Mouse (Mus musculus) c-Kit-negative CD71-positive TER-119-positive erythroid progenitor cells, embryonic 14.5 days (primary cell): ENCODE measurements around the gene Cutc.

Experiments used
- DNase-seq: peaks from one replicate; pipeline ENCODE4 v3.0.0-alpha.2; 2013; ENCODE audit warnings: low read depth, low spot score

The Cutc gene

DNA sequence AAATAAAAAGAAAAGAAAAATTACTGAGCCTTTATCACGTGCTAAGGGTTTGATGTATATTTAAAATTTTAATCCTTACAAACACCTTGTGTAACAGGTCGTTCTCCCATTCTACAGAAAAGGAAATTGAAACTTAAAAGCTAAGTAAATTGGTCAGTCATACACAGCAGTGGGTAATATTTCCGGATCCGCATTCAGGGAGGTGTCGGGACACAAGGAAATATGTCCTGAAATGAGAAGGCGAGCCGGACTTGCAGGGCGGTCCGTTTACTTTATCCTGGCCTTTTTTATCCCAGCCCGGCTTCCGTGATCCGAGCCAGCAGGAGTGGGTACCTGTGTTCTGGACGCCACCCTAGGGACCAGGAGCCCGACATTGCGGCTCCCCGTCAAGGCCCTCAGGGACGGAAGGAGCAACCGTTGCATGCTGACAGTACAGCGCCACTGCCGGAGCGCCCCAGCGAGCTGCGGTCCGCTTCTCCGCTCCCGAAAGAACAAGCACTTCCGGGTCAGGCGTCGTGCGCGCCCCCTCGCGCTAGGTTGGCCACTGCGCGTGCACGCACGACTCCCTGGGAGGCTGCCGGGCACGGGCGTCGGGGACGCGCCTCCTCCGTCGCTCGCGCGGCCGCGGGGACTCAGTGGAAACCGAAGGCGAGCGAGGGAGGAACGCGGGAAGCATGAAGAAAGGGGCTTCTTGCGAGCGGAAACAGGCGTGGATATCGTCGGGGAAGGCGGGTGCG lies at the start of gene Cutc, which contains the start of gene Cox15:
TSS of gene Cutc (plus strand) at position 508 of the 737 bp plus-strand sequence.
TSS of gene Cox15 (minus strand) at position 512 of the 737 bp plus-strand sequence.
- DNase-seq, result peak; percentile 93

DNA sequence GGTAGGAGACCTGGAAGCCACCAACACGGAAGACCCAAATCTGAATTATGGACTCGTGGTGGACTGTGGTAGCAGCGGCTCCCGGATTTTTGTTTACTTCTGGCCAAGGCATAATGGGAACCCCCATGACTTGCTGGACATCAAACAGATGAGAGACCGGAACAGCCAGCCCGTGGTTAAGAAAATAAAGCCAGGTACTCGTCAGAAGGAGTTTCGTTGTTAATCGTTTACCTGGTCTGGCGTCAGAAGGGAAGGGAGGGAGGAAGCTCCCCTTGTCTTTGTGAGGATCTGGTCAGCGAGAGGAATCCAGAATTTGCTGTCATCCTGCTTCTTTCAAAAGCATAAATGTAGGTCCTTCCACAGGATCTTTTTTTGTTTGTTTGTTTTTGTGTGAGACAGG lies 48.6 kb upstream of the Cutc start:
- no peak for DNase-seq

DNA sequence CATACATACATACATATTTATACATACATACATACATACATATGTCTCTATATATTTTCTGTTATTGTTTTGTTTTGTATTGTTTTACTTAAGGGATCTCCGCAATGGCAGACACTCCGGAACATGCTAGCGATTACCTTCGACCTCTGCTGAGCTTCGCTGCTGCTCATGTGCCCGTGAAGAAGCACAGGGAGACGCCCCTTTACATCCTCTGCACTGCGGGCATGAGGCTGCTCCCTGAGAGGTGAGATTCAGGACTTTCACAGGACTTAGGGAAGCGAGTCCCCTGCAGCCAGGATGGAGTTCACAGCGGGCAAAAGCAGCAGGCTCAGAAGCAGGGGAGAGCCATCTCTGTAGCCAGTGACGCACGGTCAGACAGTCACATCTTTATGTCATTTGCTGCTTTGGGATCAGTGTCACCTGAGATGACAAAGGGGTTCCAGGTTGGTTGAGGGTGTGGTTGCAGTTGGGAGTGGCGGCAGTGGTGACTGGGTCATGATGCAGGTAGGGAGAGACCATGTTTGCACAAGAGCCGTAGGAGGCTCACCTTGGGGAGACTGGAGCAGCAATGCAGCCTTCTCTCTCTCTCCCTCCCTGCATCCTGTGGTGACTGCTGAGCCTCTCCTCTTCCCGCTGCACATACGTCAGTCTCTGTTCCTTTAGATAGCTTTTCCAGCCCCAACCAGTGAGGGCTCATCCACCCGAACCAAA lies 47.9 kb upstream of the Cutc start:
- DNase-seq, result no peak

DNA sequence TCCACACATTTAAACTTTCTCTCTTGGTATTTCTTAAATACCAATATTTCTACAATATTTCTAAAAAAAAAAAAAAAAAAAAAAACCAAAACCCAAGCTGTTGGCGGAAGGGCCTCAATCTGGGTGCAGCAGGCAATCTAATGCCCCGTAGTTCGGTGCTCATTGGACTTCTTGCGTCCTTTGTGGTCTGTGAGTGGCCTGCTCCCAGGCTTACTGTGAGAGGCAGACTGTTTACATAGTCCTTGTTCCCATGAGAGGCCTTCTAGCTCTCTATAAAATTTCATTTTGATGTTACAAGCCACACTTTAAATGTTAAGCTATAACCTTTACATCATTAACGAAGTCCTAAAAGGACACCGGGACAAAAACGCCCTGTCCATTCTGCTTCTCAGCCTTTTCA lies 44.6 kb upstream of the Cutc start:
- DNase-seq, result no peak

DNA sequence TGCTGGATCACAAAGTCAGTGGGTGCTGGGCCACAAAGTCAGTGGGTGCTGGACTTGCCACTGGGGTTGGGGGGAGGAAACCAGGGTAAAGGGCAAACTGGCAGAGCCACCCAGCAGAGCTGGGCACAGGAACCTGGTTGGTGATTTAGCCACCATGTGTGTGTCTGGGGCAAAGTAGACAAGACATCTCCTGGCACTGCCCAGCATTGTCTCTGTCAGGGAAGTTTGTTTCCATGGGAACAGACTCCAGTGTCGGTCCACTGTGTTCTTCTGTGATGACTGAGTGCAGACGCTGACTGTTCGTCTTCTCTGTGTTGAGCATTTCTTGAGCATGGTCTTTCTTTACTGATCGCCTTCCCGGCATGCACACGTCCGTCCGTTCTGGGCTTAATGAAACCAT lies 43.5 kb upstream of the Cutc start:
- no peak for DNase-seq

DNA sequence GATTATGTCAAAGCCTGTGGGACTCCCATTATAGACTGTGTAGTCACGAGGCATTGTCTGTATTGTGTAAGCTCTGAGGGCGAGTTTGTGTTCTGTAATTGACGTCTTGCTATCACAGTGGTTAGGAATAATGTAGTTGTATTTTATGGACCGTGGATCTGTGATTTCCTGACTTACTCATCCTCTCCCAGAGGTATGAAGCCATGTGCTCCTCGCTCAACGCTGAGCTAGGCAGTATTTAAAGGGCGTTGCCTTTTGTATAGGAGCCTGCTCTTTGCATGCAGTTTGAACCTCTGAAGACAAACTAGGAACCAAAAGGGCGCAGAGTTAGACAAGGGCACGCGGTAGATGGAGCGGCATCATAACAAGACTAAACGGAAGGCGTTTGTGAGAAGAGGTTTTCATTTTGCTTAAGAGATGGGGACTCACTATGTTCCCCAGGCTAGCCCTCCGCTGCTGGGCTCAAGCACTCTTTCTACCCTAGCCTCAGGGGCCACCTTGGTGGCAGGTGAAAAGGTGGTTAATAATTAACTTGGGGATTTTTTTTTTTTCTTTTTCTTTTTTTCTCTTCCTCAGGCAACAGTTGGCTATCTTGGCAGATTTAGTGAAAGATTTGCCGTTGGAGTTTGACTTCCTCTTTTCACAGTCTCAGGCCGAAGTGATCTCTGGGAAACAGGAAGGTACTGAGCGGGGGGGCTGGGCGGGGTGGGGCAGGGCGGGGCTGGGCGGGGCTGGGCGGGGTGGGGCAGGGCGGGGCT lies 41.5 kb upstream of the Cutc start:
- DNase-seq, result no peak

DNA sequence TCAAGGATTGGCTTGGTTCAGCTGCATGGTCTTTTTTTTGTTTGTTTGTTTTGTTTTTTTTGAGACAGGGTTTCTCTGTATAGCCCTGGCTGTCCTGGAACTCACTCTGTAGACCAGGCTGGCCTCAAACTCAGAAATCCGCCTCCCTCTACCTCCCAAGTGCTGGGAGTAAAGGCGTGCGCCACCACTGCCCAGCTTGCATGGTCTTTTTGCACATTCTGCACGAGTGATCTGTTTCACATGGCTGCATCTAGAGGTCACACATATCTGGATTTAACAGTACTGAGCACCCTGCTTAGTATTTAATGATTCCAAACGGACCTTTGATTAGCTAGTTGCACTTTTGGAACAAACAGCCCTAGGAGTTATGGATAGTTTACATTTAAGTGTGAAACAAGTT lies 40.8 kb upstream of the Cutc start:
- DNase-seq, result no peak

DNA sequence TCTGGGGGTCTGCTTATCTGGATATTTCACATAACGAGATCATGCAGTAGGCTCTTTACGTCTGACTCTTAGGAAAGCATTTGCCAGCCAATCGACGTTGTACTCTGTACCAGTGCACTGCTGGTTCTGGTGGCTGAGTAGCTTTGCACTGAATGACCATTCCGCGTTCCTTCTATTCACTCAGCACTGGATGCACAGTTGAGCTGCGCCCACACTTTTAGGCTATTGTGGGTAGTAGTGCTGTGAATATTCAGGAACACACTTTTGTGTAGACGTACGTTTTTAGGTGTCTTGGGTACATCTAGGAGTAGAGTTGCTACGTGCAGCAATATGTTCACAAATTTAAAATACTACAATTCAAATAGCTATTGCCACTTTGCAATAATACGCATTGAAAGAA lies 32.7 kb upstream of the Cutc start:
- DNase-seq, result no peak

DNA sequence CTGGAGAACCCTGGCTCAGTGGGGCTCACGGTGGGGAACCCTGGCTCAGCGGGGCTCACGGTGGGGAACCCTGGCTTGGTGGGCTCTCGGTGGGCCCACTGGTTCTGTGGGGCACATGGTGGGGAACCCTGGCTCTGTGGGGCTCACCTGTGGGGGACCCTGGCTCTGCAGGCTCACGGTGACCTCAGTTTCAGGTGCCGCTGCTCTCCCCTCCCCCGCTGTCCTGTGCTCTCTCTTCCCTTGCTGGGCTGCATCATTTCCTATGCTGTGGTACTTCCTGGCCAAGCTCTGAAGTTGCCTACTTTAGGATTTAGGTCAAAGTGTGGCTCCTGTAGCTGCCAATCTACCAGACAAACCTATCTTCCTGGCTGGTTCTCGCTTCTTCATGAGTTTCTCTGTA lies 29.9 kb upstream of the Cutc start:
- DNase-seq, result no peak

DNA sequence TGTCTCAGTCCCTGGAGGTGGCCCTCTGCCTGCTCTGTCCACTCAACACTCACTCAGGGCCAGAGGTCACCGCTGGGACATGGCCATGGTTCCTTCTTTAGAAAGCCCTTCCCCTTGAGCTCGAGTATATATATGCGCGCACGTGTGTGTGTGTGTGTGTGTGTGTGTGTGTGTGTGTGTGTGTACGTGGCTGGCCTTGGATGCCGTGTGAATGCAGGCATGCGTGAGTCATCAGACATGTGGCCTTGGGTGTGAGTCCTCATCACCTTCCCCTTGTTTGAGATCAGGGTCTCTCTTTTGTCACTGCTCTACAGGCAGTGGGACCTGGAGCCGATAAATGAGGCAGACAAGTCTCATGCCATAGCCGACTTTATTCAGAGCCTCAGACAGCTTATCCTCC lies 29.3 kb upstream of the Cutc start:
- no peak for DNase-seq

DNA sequence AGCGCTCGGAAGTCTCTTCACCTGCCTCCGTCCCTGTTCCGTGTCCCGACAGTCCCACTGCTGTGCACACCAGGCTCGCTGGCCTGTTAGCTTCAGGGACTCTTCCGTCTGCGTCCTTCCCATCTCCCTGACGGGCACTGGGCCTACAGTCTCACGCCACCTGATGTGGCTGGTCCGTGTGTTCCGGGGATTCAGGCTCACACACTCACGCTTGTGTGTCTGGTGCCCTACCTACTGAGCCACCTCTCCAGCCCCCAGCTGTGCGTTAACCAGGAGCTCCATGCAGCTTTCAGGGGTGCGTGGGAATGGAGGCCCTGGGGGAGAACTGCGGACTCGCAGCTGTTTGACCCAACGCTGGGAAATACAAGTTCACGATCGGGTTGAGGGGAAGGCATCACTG lies 28.6 kb upstream of the Cutc start:
- no peak for DNase-seq

DNA sequence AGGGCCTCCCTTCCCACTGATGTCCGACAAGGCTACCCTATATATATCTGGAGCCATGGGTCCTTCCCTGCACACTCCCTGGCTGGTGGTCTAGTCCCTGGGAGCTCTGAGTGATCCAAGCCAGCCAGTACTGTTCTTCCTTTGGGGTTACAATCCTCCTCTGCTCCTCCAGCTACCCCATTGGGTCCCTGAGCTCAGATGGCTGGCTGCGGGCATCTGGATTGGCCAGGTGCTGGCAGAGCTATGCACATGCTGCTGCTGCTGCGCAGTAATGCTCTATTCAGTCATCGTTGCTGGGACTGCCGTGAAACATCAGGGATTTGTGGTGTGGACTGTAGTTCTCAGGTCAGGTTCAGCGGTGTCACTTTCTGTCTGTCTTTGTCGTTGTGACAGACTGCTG lies 28.0 kb upstream of the Cutc start:
- no peak for DNase-seq

DNA sequence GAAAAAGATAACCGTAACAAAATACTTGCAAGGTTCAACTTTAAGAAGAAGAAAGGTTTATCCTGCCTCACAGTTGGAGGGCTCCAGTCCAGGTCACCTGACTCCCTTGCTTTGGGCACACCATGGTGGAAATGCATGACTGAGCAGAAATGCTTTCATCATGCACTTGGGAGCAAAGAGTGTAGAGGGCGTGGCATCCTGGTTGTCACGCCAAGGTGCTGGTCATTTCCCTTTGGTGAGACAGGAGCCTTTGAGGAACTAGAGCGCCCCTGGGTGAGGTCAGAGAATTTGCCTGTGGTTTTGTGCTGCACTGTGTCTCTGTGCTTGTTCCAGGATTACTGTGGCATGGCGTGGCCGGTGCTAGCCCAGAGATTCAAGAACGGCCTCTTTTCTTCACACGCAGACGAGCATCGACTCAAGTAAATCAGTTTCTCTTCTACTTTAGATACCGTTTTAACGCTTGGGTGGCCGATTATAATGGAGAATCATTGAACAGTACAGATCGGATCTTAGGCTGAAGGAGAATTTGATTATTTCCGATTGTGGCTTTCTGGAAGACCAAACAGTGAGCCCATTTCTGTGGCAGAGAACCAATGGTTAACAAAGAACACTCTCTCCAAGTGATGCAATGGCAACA lies 26.2 kb upstream of the Cutc start:
- no peak for DNase-seq

DNA sequence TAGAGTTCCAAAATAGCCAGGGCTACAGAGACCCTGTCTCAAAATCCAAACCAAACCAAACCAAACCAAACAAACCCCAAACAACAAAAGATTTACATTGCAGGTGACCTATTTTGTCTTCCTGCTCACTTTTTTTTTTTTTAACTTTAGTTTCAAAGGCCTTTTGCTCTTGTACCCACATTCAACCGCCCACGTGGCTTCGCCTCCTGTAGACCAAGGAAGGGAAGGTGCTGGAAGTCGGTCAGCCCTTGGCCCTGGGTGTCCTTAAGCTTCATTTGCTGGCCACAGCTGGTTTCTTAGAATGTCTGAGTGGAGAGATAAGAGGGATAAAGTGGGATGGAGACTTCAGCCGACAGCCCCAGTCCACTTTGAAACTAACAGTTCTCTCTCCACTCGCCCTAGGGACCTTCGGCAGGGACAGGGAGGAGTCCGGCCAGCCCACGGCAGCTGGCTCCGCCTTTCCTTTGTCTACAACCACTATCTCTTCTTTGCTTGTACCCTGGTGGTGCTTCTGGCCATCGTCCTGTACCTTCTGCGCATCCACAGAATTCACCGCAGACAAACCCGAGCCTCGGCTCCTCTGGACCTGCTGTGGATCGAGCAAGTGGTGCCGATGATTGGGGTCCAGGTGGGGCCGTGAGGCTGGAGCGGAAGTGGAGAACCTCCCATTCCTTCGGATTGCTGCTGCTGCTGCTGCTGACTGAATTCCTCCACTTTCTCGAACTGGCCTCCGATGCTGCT lies 23.3 kb upstream of the Cutc start:
- DNase-seq, result no peak

DNA sequence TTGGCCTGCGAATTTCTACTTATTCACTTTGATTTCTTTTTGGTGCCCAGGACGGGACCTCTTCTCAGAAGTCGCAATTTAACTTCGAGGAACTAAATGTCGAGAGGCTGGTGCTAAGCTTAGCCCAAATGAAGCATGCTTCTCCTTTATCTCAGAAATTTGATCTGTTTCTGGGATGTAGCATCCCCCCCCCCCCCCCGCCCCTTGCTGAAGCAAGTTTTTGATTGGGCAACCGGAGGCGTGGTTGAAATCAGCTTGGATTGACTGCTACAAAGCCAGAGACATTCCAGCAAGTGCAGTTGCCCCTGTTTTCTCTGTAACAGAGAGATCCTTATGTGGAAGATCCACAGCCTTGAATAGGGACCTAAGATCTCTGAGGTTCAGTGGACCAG lies 22.8 kb upstream of the Cutc start:
- DNase-seq, result no peak

DNA sequence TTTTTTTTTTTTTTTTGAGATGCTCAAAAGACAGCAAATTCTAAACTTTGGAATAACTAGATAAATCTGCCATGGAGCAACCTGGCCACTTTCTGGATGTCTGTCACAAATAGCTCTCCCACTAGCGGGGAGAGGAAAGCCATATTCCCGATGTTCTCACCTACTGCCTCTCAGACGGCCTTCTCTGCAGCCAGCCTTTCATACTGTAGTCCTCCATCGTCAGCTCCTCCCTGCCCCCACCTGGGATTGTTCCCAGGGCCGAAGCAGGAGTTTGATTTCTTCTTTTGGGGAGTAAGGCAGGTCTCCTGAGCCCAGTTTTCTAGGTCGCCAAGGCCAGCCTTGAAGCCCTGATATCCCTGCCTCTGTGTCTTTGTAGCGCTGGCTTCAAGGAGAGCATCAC lies 21.6 kb upstream of the Cutc start:
- no peak for DNase-seq

DNA sequence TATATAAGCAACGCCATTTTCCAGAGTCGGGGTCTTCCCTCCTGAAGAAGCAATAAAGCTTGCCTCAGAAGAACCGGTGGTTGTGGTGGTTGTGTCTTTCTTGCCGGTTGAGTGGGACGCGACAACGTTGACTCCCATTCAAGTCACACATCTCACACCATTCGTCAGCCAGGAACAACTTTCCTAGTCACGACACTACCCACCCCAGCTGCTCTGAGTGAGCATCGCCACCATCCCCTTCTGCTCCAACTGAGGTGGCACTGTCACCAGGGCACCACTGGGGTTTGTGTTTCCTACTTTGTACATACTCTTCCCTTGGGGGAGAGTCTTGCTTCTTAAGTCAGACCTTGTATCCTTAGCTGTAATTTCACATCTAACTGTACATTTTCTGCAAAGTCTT lies 14.4 kb upstream of the Cutc start:
- DNase-seq, result no peak

DNA sequence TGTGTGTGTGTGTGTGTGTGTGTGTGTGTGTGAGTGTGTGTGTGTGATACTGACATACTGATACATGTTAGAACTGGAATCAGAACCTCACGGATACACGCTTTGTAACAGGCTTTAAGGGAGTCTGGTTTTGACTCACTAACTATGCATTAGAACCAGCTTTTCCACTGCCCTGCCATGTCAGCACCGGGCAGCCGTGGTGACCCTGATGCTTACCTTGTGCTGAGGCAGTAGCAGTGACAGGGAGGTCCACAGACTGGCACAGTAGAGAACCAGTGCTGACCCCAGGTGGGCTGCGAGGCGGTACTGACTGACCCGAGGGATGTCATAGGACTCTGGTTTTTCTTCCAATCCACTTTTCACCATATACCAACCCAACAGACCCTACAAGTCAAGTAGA lies 9.4 kb upstream of the Cutc start:
- DNase-seq, result no peak

DNA sequence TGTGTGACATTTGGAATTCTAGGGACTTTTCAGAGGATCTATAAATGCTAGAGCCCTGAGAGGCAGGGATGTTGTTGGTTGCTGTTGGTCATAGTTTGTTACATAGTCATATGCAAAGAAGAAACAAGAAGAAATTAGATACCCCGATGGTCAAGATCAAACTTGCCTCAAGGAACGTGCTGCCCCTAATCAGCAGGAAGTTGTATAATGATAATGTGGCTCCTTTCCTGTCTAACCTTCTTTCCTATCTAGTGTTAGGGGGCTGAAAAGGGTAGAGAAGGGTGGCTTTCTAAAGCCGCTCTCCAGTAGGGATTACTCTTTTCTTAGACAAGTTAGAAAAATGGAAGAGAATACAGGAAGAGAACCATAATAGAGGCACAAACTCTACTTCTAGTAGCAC lies 7.1 kb upstream of the Cutc start:
- no peak for DNase-seq

DNA sequence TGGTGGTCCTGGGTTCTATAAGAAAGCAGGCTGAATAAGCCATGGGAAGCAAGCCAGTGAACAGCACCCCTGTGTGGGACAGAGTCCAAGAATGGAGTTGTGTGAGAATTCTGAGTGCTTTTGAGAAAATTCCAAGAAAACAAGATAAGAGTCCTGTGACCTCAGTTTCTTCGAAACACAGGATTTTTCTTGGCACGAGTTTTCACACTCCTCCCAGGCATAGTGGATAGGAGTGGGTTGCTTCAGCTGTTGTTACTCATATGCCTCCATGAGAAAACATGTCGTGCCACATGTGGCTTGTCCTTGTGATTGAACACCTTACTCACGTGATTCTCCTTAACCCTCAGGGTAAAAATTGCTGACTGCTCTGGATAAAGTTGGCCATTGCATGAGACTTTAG lies 4.9 kb upstream of the Cutc start:
- no peak for DNase-seq

DNA sequence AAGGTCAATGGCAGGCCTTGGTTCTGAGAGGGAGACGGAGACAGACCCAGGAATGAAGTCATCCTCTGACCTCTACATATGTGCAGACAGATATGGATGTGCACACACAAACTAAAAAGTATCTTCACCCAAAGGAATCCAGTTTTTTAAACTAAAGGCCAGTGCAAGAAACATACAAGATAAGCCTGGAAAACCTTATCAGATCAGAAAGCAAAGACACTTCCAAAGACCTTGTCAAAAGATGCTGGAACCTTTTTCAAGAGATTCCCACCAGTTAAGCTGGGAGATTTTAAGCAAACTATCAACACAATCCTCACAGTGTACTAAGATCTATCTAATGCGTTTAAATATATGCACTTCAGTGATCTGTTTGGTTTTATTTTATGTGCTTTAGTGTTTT lies 2.8 kb upstream of the Cutc start:
- no peak for DNase-seq
